Mouse (Mus musculus) G1E (cell line): Measurements from ENCODE around the gene Capn11. TPM values are rescaled to one million over a fixed set of nuclear protein-coding genes. Genes with fewer than 3 reads are reported as not detected.

Source experiments
- ATAC-seq: 2 replicates; pipeline ENCODE4 v1.8.0; 2016; ENCODE audit warnings: mild to moderate bottlenecking; ENCODE audit not compliant: insufficient number of reproducible peaks, poor library complexity, low FRiP score, severe bottlenecking; ENCODE audit errors: extremely low read depth
- DNase-seq: peaks from one replicate; pipeline ENCODE4 v3.0.0; 2012; ENCODE audit warnings: low spot score
- H3K27me3 ChIP-seq: 2 replicates; pipeline ENCODE4 v1.6.1; 2012; ENCODE audit warnings: mild to moderate bottlenecking, low read length, inconsistent platforms; ENCODE audit not compliant: insufficient read depth
- H3K36me3 ChIP-seq: replicated peaks from 2 replicates; pipeline ENCODE3; 2012; ENCODE audit warnings: mild to moderate bottlenecking, inconsistent platforms
- H3K4me1 ChIP-seq: 2 replicates; pipeline ENCODE4 v1.6.1; 2012; ENCODE audit warnings: low read depth, low read length, inconsistent platforms, mixed read lengths; ENCODE audit not compliant: insufficient read depth
- H3K4me3 ChIP-seq: 2 replicates; pipeline ENCODE4 v1.5.1; 2012; ENCODE audit warnings: low read depth, mild to moderate bottlenecking, inconsistent platforms, low read length, moderate library complexity, mixed read lengths
- H3K9me3 ChIP-seq: replicated peaks from 2 replicates; pipeline ENCODE4 v1.6.1; 2012; ENCODE audit warnings: inconsistent platforms
- CTCF ChIP-seq: IDR thresholded peaks from 2 replicates; pipeline ENCODE4 v1.5.1; 2012; ENCODE audit warnings: low read depth, low read length, inconsistent platforms, mixed read lengths
- GATA1 ChIP-seq: IDR thresholded peaks from 2 replicates; pipeline ENCODE4 v1.6.1; 2012; ENCODE audit warnings: borderline replicate concordance, low read length, inconsistent platforms, mixed read lengths
- GATA2 ChIP-seq: IDR thresholded peaks from 2 replicates; pipeline ENCODE4 v1.6.1; 2012; ENCODE audit warnings: low read depth, low read length, inconsistent platforms, borderline replicate concordance
- POLR2AphosphoS5 ChIP-seq: IDR thresholded peaks from 2 replicates; pipeline ENCODE4 v1.6.1; 2012; ENCODE audit warnings: low read depth, low read length, inconsistent platforms; ENCODE audit not compliant: insufficient replicate concordance
- TAL1 ChIP-seq: conservative IDR thresholded peaks from 2 replicates; pipeline ENCODE4 v1.6.1; 2012; ENCODE audit warnings: low read depth, low read length, inconsistent platforms, mixed read lengths
- polyA plus RNA-seq: library from polyadenylated mRNA; stranded (reverse); fragments of >175 nt; gene quantifications from 2 replicates; pipeline ENCODE4 v1.2.3, GENCODE M21; 2012
- total RNA-seq, 2 experiments: library from RNA; stranded (forward) in 1 of 2; stranded (reverse) in 1 of 2; fragments of 200-1000 nt in 1 of 2; fragments of >200 nt in 1 of 2; fragmentation: Nextera tagmentation in 1 of 2; gene quantifications; 2 replicates each; pipeline ENCODE4 v1.2.3; 2014 to 2017

Gene Capn11
- total and polyA plus RNA-seq, 3 experiments = not detected

GRCm38 (mm10) chr17:45581567-45581983 lies 77.5 kb downstream of the Capn11 start:
- Histone ChIP-seq H3K4me1 (peaks cover 81% of the 10 kb centered on the region), H3K9me3 (peaks cover 2% of the 10 kb centered on the region; the same call in 1 of the 2 replicates), H3K36me3 (peaks cover 37% of the 10 kb centered on the region), H3K4me3 (no peak overlapping the region), H3K27me3 (no peaks in the 10 kb centered on the region; the same call in 1 of the 2 replicates)
- ATAC-seq (peak; percentile 52; the same call in 1 of the 2 replicates), DNase-seq (peak; percentile 43)
- TF ChIP-seq TAL1 (no peak), GATA1 (no peak), POLR2AphosphoS5 (no peak), CTCF (peak; percentile 84), GATA2 (no peak)

- no peak overlapping the region for H3K4me3 ChIP-seq
- ATAC-seq = no peak
- no peak for DNase-seq
- H3K9me3 ChIP-seq = no peaks in the 10 kb centered on the region
- H3K27me3 ChIP-seq = no peaks in the 10 kb centered on the region; the same call in 1 of the 2 replicates
- TF ChIP-seq CTCF = no peak
- no peak for TF ChIP-seq GATA2
- no peak for TF ChIP-seq POLR2AphosphoS5
- no peak for TF ChIP-seq TAL1
- no peak for TF ChIP-seq GATA1
- H3K4me1 ChIP-seq = peaks cover 78% of the 10 kb centered on the region
- peaks cover 31% of the 10 kb centered on the region for H3K36me3 ChIP-seq
Measured at GRCm38 (mm10) chr17:45580958-45581477, 78.1 kb downstream of the Capn11 start.

Other genes with a start within 250 kb of the Capn11 start
- 73.2 and 78.5 TPM in 2 replicates for gene Cdc5l, start 225.6 kb downstream of the Capn11 start, total RNA-seq (2014; fragmentation: Nextera tagmentation)
- 106 and 109 TPM in 2 replicates for gene Cdc5l, start 225.6 kb downstream of the Capn11 start, total RNA-seq (2017)
- gene Cdc5l, start 225.6 kb downstream of the Capn11 start, polyA plus RNA-seq = 6.5 and 7.5 TPM in 2 replicates
- not detected in 2 replicates for gene Spats1, start 183.9 kb downstream of the Capn11 start, total RNA-seq (2014; fragmentation: Nextera tagmentation)
- gene Spats1, start 183.9 kb downstream of the Capn11 start, total RNA-seq (2017) = 0.11 and 0.17 TPM in 2 replicates
- gene Spats1, start 183.9 kb downstream of the Capn11 start, polyA plus RNA-seq = not detected in 2 replicates
- 6.8 and 17.1 TPM in 2 replicates for gene Aars2, start 152.5 kb downstream of the Capn11 start, total RNA-seq (2014; fragmentation: Nextera tagmentation)
- gene Aars2, start 152.5 kb downstream of the Capn11 start, total RNA-seq (2017) = 7.8 and 8.7 TPM in 2 replicates
- 34.7 and 43.0 TPM in 2 replicates for gene Aars2, start 152.5 kb downstream of the Capn11 start, polyA plus RNA-seq
- gene Tcte1, start 135.9 kb downstream of the Capn11 start, total RNA-seq (2014; fragmentation: Nextera tagmentation) = not detected in 2 replicates
- 0.12 TPM in 1 of 2 replicates, not detected in the other for gene Tcte1, start 135.9 kb downstream of the Capn11 start, total RNA-seq (2017)
- not detected in 2 replicates for gene Tcte1, start 135.9 kb downstream of the Capn11 start, polyA plus RNA-seq
- not detected in 2 replicates for gene Tmem151b, start 109.6 kb downstream of the Capn11 start, total RNA-seq (2014; fragmentation: Nextera tagmentation)
- under 0.01 TPM in 1 of 2 replicates, not detected in the other for gene Tmem151b, start 109.6 kb downstream of the Capn11 start, total RNA-seq (2017)
- gene Tmem151b, start 109.6 kb downstream of the Capn11 start, polyA plus RNA-seq = not detected in 2 replicates
- 5.1 and 5.9 TPM in 2 replicates for gene Nfkbie, start 103.6 kb downstream of the Capn11 start, total RNA-seq (2014; fragmentation: Nextera tagmentation)
- 11.0 and 11.1 TPM in 2 replicates for gene Nfkbie, start 103.6 kb downstream of the Capn11 start, total RNA-seq (2017)
- gene Nfkbie, start 103.6 kb downstream of the Capn11 start, polyA plus RNA-seq = 8.6 and 9.2 TPM in 2 replicates
- 46.5 and 60.9 TPM in 2 replicates for gene Slc35b2, start 95.5 kb downstream of the Capn11 start, total RNA-seq (2014; fragmentation: Nextera tagmentation)
- 65.9 and 77.1 TPM in 2 replicates for gene Slc35b2, start 95.5 kb downstream of the Capn11 start, total RNA-seq (2017)
- gene Slc35b2, start 95.5 kb downstream of the Capn11 start, polyA plus RNA-seq = 24.6 and 24.9 TPM in 2 replicates
- gene Hsp90ab1, start 86.1 kb downstream of the Capn11 start, total RNA-seq (2014; fragmentation: Nextera tagmentation) = 1,427 and 1,464 TPM in 2 replicates
- gene Hsp90ab1, start 86.1 kb downstream of the Capn11 start, total RNA-seq (2017) = 1,152 and 1,547 TPM in 2 replicates
- 681 and 1,104 TPM in 2 replicates for gene Hsp90ab1, start 86.1 kb downstream of the Capn11 start, polyA plus RNA-seq
- 107 and 116 TPM in 2 replicates for gene Slc29a1, start 59.7 kb downstream of the Capn11 start, total RNA-seq (2014; fragmentation: Nextera tagmentation)
- 93.5 and 118 TPM in 2 replicates for gene Slc29a1, start 59.7 kb downstream of the Capn11 start, total RNA-seq (2017)
- 143 and 207 TPM in 2 replicates for gene Slc29a1, start 59.7 kb downstream of the Capn11 start, polyA plus RNA-seq
- not detected in 2 replicates for gene Mymx, start 57.2 kb downstream of the Capn11 start, total RNA-seq (2014; fragmentation: Nextera tagmentation)
- not detected in 2 replicates for gene Mymx, start 57.2 kb downstream of the Capn11 start, total RNA-seq (2017)
- not detected in 2 replicates for gene Mymx, start 57.2 kb downstream of the Capn11 start, polyA plus RNA-seq
- 36.2 and 36.8 TPM in 2 replicates for gene Mrpl14, start 27.0 kb upstream of the Capn11 start, total RNA-seq (2014; fragmentation: Nextera tagmentation)
- gene Mrpl14, start 27.0 kb upstream of the Capn11 start, total RNA-seq (2017) = 17.3 and 29.6 TPM in 2 replicates
- gene Mrpl14, start 27.0 kb upstream of the Capn11 start, polyA plus RNA-seq = 237 and 310 TPM in 2 replicates
- 22.6 and 25.0 TPM in 2 replicates for gene Tmem63b, start 27.6 kb upstream of the Capn11 start, total RNA-seq (2014; fragmentation: Nextera tagmentation)
- gene Tmem63b, start 27.6 kb upstream of the Capn11 start, total RNA-seq (2017) = 8.7 and 9.9 TPM in 2 replicates
- 18.6 and 21.6 TPM in 2 replicates for gene Tmem63b, start 27.6 kb upstream of the Capn11 start, polyA plus RNA-seq
- 11.8 TPM in 1 of 2 replicates, not detected in the other for gene 1600014C23Rik, start 74.5 kb upstream of the Capn11 start, total RNA-seq (2014; fragmentation: Nextera tagmentation)
- 3.6 and 4.4 TPM in 2 replicates for gene 1600014C23Rik, start 74.5 kb upstream of the Capn11 start, total RNA-seq (2017)
- gene 1600014C23Rik, start 74.5 kb upstream of the Capn11 start, polyA plus RNA-seq = 2.2 and 2.7 TPM in 2 replicates